Mouse (Mus musculus) megakaryocyte, adult 5-6 weeks (primary cell): Measurements from ENCODE around the gene Dll4. TPM values are rescaled to one million over a fixed set of nuclear protein-coding genes. Genes with fewer than 3 reads are reported as not detected.

Experiments
- ATAC-seq: 2 replicates; pipeline ENCODE4 v1.8.0; 2016; ENCODE audit warnings: mild to moderate bottlenecking, inconsistent platforms; ENCODE audit not compliant: poor library complexity, severe bottlenecking
- total RNA-seq, 2 experiments: library from RNA; stranded (forward) in 1 of 2; stranded (reverse) in 1 of 2; fragments of 153-499, 151-499 nt in 1 of 2; fragments of 221-1000, 200-1000 nt in 1 of 2; gene quantifications; 2 replicates each; pipeline versions ENCODE4 v1.2.3 to v1.2.4; 2015 to 2017

The Dll4 gene
- total RNA-seq (2015) = 0.09 TPM in 1 of 2 replicates, not detected in the other
- not detected in 2 replicates for total RNA-seq (2017)

DNA sequence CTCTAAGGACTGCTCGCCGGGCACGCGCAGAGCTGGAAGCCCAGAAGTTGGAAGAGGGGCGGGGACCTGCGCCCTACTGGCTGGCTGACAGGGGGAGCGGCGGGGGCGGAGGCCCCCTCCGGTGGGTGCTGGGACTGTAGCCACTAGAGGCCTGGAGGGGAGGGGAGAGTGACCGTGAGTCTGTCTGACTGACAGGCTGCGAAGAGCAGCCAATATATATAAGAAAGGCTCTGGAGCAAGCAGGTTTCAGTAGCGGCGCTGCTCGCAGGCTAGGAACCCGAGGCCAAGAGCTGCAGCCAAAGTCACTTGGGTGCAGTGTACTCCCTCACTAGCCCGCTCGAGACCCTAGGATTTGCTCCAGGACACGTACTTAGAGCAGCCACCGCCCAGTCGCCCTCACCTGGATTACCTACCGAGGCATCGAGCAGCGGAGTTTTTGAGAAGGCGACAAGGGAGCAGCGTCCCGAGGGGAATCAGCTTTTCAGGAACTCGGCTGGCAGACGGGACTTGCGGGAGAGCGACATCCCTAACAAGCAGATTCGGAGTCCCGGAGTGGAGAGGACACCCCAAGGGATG is at the start of gene Dll4:
Gene Dll4 (plus strand): TSS at position 217 of the 576 bp plus-strand sequence.
- ATAC-seq = peak; percentile 31

DNA sequence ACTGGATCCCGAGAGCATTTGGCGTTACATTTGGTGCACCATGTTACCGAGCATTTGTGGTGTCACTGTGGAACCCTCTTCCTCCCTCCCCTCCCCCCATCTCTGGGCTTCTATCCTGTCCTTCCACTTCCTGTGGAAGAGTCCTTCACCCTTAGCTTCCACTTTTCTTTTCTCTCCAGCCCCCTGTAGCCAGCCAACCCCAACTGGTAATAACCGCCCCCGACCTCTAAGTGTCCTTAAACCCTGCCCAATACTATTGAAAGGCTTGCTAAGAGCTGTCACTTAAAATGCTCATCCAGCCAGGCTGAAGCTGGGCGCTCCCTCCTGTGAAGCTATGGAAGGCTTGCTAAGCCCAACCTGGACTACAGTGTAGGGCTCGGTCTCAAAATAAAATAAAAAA is 48.7 kb upstream of the Dll4 start:
- no peak for ATAC-seq

DNA sequence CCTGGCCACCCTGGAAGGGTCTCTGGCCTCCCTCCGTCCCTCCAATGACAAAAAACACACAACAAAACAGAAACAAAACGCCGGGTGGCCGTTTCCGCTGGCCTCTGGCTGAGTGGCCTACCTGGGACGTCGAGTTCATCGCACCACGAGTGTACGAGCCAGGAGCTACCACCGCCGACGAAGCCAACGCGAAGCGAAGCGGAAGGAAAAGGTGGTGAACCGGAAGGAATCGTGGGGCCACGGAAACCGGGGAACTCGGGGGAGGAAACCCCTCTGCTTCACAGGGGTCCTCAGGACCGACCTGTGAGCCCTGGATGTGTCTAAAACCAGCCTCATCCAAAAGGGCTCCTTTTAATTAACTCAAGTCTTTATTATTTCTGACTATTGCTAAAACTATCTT is 47.8 kb upstream of the Dll4 start:
- no peak for ATAC-seq

- ATAC-seq = no peak
Observed at GRCm38 (mm10) chr2:119281899-119282565, 43.6 kb upstream of the Dll4 start.

GRCm38 (mm10) chr2:119287372-119287771 is 38.2 kb upstream of the Dll4 start:
- ATAC-seq = no peak

- peak; percentile 94 for ATAC-seq
Observed at GRCm38 (mm10) chr2:119288270-119288882, 37.2 kb upstream of the Dll4 start, which contains the start of gene Vps18. Gene Vps18, plus strand, starts transcription at chr2:119288740.

- peak; percentile 69 for ATAC-seq
Observed at GRCm38 (mm10) chr2:119289014-119289416, 36.6 kb upstream of the Dll4 start.

DNA sequence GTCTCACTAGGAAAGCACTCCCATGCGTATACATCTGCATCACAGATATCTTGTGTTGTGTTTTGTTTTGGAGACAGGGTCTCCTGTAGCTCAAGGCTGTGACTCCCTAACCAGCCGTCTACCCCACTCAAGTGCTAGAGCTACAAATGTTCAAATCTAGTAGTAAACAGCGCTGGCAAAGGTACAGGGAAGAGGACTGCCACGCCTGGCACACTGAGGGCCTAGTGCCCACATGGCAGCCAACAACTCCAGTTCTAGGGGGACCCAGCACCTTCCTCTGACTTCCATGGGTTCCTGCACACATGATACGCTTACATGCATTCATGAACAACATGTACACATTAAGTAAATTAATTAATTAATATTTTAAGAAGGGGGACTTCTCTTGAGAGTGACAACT is 33.3 kb upstream of the Dll4 start:
- no peak for ATAC-seq

DNA sequence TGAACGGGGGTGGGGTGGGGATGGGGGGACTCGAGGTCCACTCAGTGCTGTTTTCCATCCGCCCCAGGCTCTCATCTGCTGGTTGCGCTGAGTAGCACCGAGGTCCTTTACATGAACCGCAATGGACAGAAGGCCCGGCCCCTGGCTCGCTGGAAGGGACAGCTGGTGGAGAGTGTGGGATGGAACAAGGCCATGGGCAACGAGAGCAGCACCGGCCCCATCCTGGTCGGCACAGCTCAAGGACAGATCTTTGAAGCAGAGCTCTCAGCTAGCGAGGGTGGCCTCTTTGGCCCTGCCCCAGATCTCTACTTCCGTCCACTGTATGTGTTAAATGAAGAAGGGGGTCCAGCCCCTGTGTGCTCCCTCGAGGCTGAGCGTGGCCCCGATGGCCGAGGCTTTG is 32.7 kb upstream of the Dll4 start:
- no peak for ATAC-seq

DNA sequence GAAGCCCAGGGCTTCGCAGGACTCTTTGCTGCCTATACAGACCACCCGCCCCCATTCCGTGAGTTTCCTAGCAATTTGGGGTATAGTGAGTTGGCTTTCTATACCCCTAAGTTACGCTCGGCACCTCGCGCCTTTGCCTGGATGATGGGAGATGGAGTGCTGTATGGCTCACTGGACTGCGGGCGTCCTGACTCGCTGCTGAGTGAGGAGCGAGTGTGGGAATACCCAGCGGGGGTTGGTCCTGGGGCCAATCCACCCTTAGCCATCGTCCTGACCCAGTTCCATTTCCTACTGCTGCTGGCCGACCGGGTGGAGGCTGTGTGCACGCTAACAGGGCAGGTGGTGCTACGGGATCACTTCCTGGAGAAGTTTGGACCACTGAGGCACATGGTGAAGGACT is 32.3 kb upstream of the Dll4 start:
- ATAC-seq = no peak

- ATAC-seq = no peak
Observed at GRCm38 (mm10) chr2:119293776-119294390, 31.7 kb upstream of the Dll4 start.

DNA sequence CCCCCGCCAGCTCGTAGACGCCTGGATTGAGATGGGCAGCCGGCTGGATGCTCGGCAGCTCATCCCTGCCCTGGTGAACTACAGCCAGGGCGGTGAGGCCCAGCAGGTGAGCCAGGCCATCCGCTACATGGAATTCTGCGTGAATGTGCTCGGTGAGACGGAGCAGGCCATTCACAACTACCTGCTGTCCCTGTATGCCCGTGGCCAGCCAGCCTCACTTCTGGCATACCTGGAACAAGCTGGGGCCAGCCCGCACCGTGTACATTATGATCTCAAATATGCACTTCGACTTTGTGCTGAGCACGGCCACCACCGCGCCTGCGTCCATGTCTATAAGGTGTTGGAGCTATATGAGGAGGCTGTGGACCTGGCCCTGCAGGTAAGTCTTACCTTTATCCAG is 31.2 kb upstream of the Dll4 start:
- no peak for ATAC-seq

- peak; percentile 71 for ATAC-seq
Observed at GRCm38 (mm10) chr2:119296756-119297155, 28.8 kb upstream of the Dll4 start.

DNA sequence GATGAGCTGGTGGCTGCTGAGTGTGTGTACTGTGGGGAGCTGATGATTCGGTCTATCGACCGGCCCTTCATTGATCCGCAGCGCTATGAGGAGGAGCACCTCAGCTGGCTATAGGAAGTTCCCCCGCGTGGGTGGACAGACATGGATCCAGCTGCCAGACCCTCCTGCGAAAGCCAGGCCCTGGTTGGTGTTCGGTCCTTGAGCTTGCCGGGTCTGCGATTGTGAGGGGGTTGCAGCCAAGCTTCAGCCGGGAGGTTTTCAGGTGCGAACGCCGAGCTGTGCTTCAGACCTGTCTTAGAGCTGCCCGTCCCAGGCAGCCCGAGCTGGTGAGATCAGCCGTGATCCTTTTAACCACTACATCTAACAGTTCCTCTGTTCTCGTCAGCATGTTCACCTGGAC is 28.1 kb upstream of the Dll4 start:
- ATAC-seq = no peak

GRCm38 (mm10) chr2:119298330-119298729 is 27.3 kb upstream of the Dll4 start:
- no peak for ATAC-seq

DNA sequence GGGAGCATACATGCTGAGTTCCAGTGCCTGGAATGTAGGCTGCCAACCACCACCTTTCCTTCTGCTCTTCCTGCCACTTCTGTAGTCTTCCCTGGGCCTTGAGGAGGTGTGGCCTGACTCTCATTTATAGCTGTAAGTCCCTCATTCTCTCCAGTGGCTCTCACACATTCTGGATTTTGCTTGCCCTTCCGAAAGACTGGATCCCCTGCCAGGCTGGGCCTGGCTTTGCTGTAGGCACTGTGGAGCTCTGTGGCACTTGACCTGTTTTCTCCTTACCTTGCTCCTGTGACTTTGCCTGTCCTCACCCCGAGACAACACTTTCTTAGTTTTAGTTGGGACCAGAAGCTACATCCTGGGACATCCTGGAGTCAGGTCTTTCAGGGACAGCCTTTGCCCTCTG is 26.7 kb upstream of the Dll4 start:
- no peak for ATAC-seq

DNA sequence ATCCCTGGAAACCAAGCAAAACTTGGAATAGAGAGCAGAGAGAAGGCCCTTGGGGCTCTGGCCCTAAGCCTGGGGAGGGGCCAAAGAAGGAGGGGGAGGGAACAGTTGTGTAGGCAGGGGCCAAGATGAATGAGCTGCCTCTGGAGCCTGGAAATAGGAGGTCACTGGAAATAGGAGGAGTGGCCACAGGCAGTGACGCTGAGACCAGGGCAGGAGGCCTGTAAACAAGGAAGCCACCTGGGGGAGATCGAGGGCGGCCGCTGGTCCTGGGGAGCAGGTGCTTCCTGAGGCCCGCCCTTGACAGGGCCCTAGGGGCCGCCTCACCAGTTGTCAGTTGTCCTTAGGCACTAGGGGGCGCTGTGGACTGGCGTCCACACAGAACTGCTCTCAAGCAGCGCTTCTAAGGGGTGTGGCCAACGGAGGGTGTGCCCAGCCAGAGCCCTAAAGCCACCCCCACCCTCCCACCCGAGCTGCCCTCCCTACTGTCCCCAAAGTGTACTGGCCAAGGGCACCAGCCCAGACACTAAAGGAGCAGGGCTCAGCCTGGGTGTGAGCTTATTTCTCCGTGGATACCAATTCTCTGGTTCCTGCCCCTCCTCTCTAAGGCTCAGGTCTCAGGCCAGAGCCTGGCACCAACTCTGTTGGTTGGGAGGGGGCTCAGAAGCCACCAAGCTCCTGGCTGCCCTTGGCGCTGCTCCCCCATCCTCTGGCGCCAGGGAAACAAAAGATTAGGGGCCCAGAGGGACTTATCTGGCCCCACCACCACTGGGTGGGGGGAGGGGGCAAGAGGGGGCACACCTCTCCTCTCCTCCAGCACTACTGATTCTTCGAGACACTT is 25.4 kb upstream of the Dll4 start:
- peak; percentile 84 for ATAC-seq

GRCm38 (mm10) chr2:119300819-119301493 is 24.6 kb upstream of the Dll4 start:
- no peak for ATAC-seq

DNA sequence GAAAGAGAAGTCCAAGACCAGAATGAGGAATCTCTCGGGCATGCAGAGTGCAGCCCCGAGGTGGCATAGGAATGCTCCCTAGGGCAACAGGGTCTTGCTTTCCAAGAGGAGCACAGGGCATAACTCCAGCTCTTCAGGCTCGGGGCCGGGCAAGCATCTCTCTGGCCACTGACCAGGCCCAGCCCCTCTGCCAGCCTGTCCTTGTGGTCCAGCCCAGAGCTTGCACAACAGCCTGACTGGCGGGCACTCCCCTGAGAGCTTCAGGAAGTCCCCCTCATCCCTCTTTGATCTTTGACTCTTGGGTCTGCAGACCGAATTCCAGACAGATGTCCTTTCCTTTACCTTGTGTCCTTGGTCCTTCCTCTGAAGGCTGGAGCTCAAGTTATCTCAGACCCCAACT is 22.7 kb upstream of the Dll4 start:
- ATAC-seq = no peak

- ATAC-seq = no peak
Observed at GRCm38 (mm10) chr2:119304391-119304790, 21.2 kb upstream of the Dll4 start.
